Mouse (Mus musculus) kidney, embryonic 14.5 days (tissue): ENCODE measurements at regions not wholly inside any gene's neighbourhood (a gene's known extent, or its start where the extent isn't known, plus 50 kb on each side); places are given as distances from the start of the nearest gene placed in this dataset.
A peak's percentile ranks its signal among the peaks of the same experiment; 100 is the strongest.

Experiments used
- ATAC-seq: fragments of 200-750 bp; cut with Nextera tagmentation; 2 replicates; pipeline ENCODE4 v1.8.0; 2017; ENCODE audit warnings: moderate number of reproducible peaks, mild to moderate bottlenecking, moderate TSS enrichment, moderate library complexity; ENCODE audit not compliant: low FRiP score, low TSS enrichment
- H3K27ac ChIP-seq: fragments of 300-500 bp; sonication (generic); 2 replicates; pipeline ENCODE4 v1.5.1; 2014; ENCODE audit warnings: low read depth, mild to moderate bottlenecking, low read length, moderate library complexity, mixed read lengths
- H3K27me3 ChIP-seq: fragments of 300-500 bp; sonication (generic); 2 replicates; pipeline ENCODE4 v1.6.1; 2014; ENCODE audit warnings: mild to moderate bottlenecking, low read length; ENCODE audit not compliant: control insufficient read depth, insufficient read depth
- H3K36me3 ChIP-seq: fragments of 300-500 bp; sonication (generic); 2 replicates; pipeline ENCODE4 v1.6.1; 2014; ENCODE audit warnings: low read length, mixed read lengths; ENCODE audit not compliant: control insufficient read depth, insufficient read depth
- H3K4me1 ChIP-seq: fragments of 300-500 bp; sonication (generic); 2 replicates; pipeline ENCODE4 v1.6.1; 2014; ENCODE audit warnings: low read length, mixed read lengths; ENCODE audit not compliant: control insufficient read depth, insufficient read depth
- H3K4me2 ChIP-seq: fragments of 300-500 bp; sonication (generic); replicated peaks from 2 replicates; pipeline ENCODE4 v1.6.1; 2014; ENCODE audit warnings: low read depth, mild to moderate bottlenecking, low read length
- H3K4me3 ChIP-seq: fragments of 300-500 bp; sonication (generic); 2 replicates; pipeline ENCODE4 v1.5.1; 2014; ENCODE audit warnings: mild to moderate bottlenecking, low read length
- H3K9ac ChIP-seq: fragments of 300-500 bp; sonication (generic); 2 replicates; pipeline ENCODE4 v1.6.1; 2014; ENCODE audit warnings: low read depth, mild to moderate bottlenecking, low read length, moderate library complexity
- H3K9me3 ChIP-seq: fragments of 300-500 bp; sonication (generic); 2 replicates; pipeline ENCODE4 v1.6.1; 2016; ENCODE audit warnings: low read length; ENCODE audit not compliant: control insufficient read depth
- WGBS: fragments of 180-500 bp; shearing (Covaris S2); extraction: QIAGEN DNeasy Blood & Tissue Kit; methylation state at CpG from one replicate; pipeline ENCODE4 v1.1.7; 2014; 5-methylcytosine and 5-hydroxymethylcytosine counted together

GRCm38 (mm10) chr1:137373509-137374420 lies 413.5 kb upstream of the Nr5a2 start:
- Histone ChIP-seq H3K36me3 (no peaks in the 10 kb centered on the region), H3K9me3 (no peaks in the 10 kb centered on the region), H3K4me2 (0 out of 2 replicates have a peak overlapping the region, but pooled peaks have one; percentile 6), H3K4me1 (peaks cover 7% of the 10 kb centered on the region; the same call in 1 of the 2 replicates), H3K9ac (no peak overlapping the region), H3K4me3 (no peak overlapping the region), H3K27ac (0 out of 2 replicates have a peak overlapping the region, but pooled peaks have one; percentile 26), H3K27me3 (no peaks in the 10 kb centered on the region)
- peak; percentile 80 for ATAC-seq
- 37% methylated on average over 15 of the region's 15 CpGs for WGBS

- Histone ChIP-seq H3K27ac (no peak overlapping the region), H3K27me3 (no peaks in the 10 kb centered on the region), H3K36me3 (no peaks in the 10 kb centered on the region), H3K4me1 (peaks cover 7% of the 10 kb centered on the region; the same call in 1 of the 2 replicates), H3K4me2 (no peak overlapping the region), H3K4me3 (no peak overlapping the region), H3K9me3 (no peaks in the 10 kb centered on the region), H3K9ac (no peak overlapping the region)
- WGBS = 73% methylated on average over 3 of the region's 3 CpGs
- ATAC-seq = no peak
Measured at GRCm38 (mm10) chr1:137372236-137372635, 412.0 kb upstream of the Nr5a2 start.

- Histone ChIP-seq H3K4me2 (no peak overlapping the region), H3K27ac (no peak overlapping the region), H3K4me1 (no peaks in the 10 kb centered on the region), H3K9me3 (no peaks in the 10 kb centered on the region), H3K27me3 (no peaks in the 10 kb centered on the region), H3K36me3 (no peaks in the 10 kb centered on the region), H3K4me3 (no peak overlapping the region), H3K9ac (no peak overlapping the region)
- no peak for ATAC-seq
Measured at GRCm38 (mm10) chr1:137364396-137364795, 404.1 kb upstream of the Nr5a2 start.

GRCm38 (mm10) chr1:137363969-137364368 lies 403.7 kb upstream of the Nr5a2 start:
- no peak for ATAC-seq
- Histone ChIP-seq H3K9me3 (no peaks in the 10 kb centered on the region), H3K4me3 (no peak overlapping the region), H3K4me2 (no peak overlapping the region), H3K27me3 (no peaks in the 10 kb centered on the region), H3K36me3 (no peaks in the 10 kb centered on the region), H3K9ac (no peak overlapping the region), H3K27ac (no peak overlapping the region), H3K4me1 (no peaks in the 10 kb centered on the region)
- 94% methylated on average over 2 of the region's 2 CpGs for WGBS

GRCm38 (mm10) chr1:137363561-137363960 lies 403.3 kb upstream of the Nr5a2 start:
- 52% methylated on average over 1 of the region's 1 CpGs for WGBS
- Histone ChIP-seq H3K4me2 (no peak overlapping the region), H3K27ac (no peak overlapping the region), H3K36me3 (no peaks in the 10 kb centered on the region), H3K9ac (no peak overlapping the region), H3K4me1 (no peaks in the 10 kb centered on the region), H3K27me3 (no peaks in the 10 kb centered on the region), H3K9me3 (no peaks in the 10 kb centered on the region), H3K4me3 (no peak overlapping the region)
- no peak for ATAC-seq

- no peaks in the 10 kb centered on the region for H3K4me1 ChIP-seq
- no peaks in the 10 kb centered on the region for H3K27me3 ChIP-seq
- no peaks in the 10 kb centered on the region for H3K9me3 ChIP-seq
- whole genome bisulfite sequencing = 85% methylated on average over 16 of the region's 16 CpGs
- H3K4me3 ChIP-seq = no peak overlapping the region
- no peak overlapping the region for H3K27ac ChIP-seq
- ATAC-seq = no peak
- H3K36me3 ChIP-seq = no peaks in the 10 kb centered on the region
- no peak overlapping the region for H3K4me2 ChIP-seq
- H3K9ac ChIP-seq = no peak overlapping the region
Measured at GRCm38 (mm10) chr1:137360688-137361570, 400.7 kb upstream of the Nr5a2 start.

- no peaks in the 10 kb centered on the region for H3K36me3 ChIP-seq
- WGBS = 58% methylated on average over 4 of the region's 4 CpGs
- H3K4me2 ChIP-seq = no peak overlapping the region
- H3K4me3 ChIP-seq = no peak overlapping the region
- H3K9me3 ChIP-seq = no peaks in the 10 kb centered on the region
- no peak for ATAC-seq
- H3K9ac ChIP-seq = no peak overlapping the region
- H3K27ac ChIP-seq = no peak overlapping the region
- no peaks in the 10 kb centered on the region for H3K27me3 ChIP-seq
- no peaks in the 10 kb centered on the region for H3K4me1 ChIP-seq
Measured at GRCm38 (mm10) chr1:137355941-137356512, 395.8 kb upstream of the Nr5a2 start.

GRCm38 (mm10) chr1:137352390-137353027 lies 392.3 kb upstream of the Nr5a2 start:
- no peak for ATAC-seq
- H3K9ac ChIP-seq = no peak overlapping the region
- H3K4me1 ChIP-seq = no peaks in the 10 kb centered on the region
- no peaks in the 10 kb centered on the region for H3K9me3 ChIP-seq
- no peak overlapping the region for H3K27ac ChIP-seq
- H3K4me2 ChIP-seq = no peak overlapping the region
- 74% methylated on average over 5 of the region's 5 CpGs for WGBS
- H3K27me3 ChIP-seq = no peaks in the 10 kb centered on the region
- H3K36me3 ChIP-seq = no peaks in the 10 kb centered on the region
- no peak overlapping the region for H3K4me3 ChIP-seq
